Mouse (Mus musculus) gastrocnemius, adult 2 months (tissue): ENCODE measurements around the gene Acot8. TPM values are rescaled to one million over a fixed set of nuclear protein-coding genes. Genes with fewer than 3 reads are reported as not detected.
"Not testable (repeated sequence)": the region's sequence is repeated elsewhere in the genome, so short reads cannot be mapped to it uniquely, and the experiment has no call there.

ENCODE experiments used
- DNase-seq: peaks from one replicate; pipeline ENCODE4 v3.0.0; 2022
- H3K27ac ChIP-seq: fragments of 200-600 bp; 2 replicates; pipeline ENCODE4 v1.8.1; 2022; ENCODE audit warnings: mild to moderate bottlenecking
- H3K4me3 ChIP-seq: fragments of 200-600 bp; 2 replicates; pipeline ENCODE4 v1.8.1; 2022; ENCODE audit warnings: mild to moderate bottlenecking, moderate library complexity
- CTCF ChIP-seq: fragments of 200-600 bp; IDR thresholded peaks from 2 replicates; pipeline ENCODE4 v1.8.1; 2022; ENCODE audit warnings: antibody characterized with exemption, mild to moderate bottlenecking, moderate library complexity
- intact Hi-C: fragments of 180-260 bp; cut with DNase I; formaldehyde crosslinking; loops from one replicate; pipeline ENCODE4 v1.15.1; 2025
- total RNA-seq, 2 experiments: library from RNA; stranded (reverse); gene quantifications; 2 replicates each; pipeline ENCODE4 v1.2.3; 2021

Acot8 gene
- total RNA-seq, 2 experiments from 2014 or later, result 7.9 to 8.6 TPM

DNA sequence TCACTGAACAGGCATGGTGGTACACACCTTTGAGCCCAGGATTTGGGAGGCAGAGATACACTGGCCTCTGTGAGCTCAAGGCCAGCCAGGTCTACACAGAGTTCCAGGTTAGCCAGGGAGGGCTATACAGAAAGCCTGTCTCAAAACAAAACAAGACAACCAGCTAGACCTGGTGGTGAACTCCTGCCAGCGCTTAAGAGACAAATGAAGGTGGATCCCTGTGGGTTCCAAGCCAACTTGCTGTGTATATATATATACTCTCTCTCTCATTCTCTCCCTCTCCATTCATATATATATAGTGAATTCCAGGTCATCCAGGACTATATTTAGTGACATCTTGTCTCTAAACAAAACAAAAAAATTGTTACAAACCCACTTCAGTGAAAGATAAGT lies 765 bp downstream of the Acot8 start:
- TF ChIP-seq CTCF, result no peak
- peak overlapping the region; percentile 32; the same call in 1 of the 2 replicates for H3K27ac ChIP-seq
- intact Hi-C loops, result no loop called here
- no peak for DNase-seq
- H3K4me3 ChIP-seq, result peak overlapping the region; percentile 90

- DNase-seq, result no peak
- Histone ChIP-seq H3K4me3 (no peak overlapping the region), H3K27ac (peak overlapping the region; percentile 32; the same call in 1 of the 2 replicates)
- intact Hi-C loops, result no loop called here
- no peak for TF ChIP-seq CTCF
Observed at GRCm38 (mm10) chr2:164803201-164803920, 1.3 kb downstream of the Acot8 start.

- H3K4me3 ChIP-seq, result no peak overlapping the region
- no peak for TF ChIP-seq CTCF
- DNase-seq, result no peak
- H3K27ac ChIP-seq, result no peak overlapping the region
- intact Hi-C loops, result no loop called here
Observed at GRCm38 (mm10) chr2:164800252-164801004, 4.3 kb downstream of the Acot8 start.

- intact Hi-C loops, result loop anchor here (2.0 to 5.0 kb wide), 2 partner anchors 46 to 120 kb away; no protein-coding TSS in a partner anchor
- TF ChIP-seq CTCF, result peak; percentile 57
- not testable (repeated sequence) for H3K4me3 ChIP-seq, H3K27ac ChIP-seq, DNase-seq
Observed at GRCm38 (mm10) chr2:164798554-164798953, 6.1 kb downstream of the Acot8 start.

- intact Hi-C loops, result loop anchor here (5.0 kb wide), 1 partner anchor 44 kb away; no protein-coding TSS in a partner anchor
- no peak for TF ChIP-seq CTCF
- no peak overlapping the region for H3K27ac ChIP-seq
- H3K4me3 ChIP-seq, result no peak overlapping the region
- DNase-seq, result no peak
Observed at GRCm38 (mm10) chr2:164795868-164796267, 8.8 kb downstream of the Acot8 start.

DNA sequence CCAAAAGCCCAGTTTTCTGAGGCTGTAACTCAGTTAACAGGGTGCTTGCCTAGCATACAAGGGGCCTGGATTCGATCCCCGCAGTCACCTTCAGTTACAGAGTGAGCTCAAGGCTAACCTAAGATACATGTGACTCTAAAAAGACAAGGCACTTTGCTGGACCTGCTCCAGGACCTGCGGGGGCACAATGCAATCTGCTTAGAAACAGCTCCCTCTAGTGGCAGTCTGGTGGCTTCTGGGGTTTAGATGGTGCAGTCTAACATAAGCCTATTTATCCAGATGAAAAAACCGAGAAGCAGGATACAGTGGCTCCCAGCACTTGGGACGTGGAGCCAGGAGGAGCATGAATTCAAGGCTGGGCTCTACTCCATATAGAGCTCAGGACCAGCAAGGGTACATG lies 10.4 kb downstream of the Acot8 start:
- peak; percentile 96 for TF ChIP-seq CTCF
- peak overlapping the region; percentile 76 for H3K27ac ChIP-seq
- intact Hi-C loops, result no loop called here

DNA sequence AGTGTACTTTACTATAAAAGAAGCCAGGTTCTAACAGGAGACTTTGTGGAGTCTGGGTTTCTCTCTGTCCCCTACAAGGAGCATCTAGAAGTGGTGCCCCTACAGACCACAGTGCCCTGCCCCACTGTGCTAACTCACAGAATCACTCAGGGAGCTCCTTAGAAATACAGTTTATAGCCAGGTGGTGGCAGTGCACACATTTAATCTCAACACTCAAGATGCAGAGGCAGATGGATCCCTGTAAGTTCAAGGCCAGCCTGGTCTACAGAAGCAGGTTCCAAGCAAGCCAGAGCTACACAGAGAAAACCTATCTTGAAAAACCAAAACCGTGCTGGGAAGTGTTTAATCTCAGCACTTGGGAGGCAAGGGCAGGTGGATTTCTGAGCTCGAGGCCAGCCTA lies 10.9 kb downstream of the Acot8 start:
- TF ChIP-seq CTCF, result peak; percentile 18; the same call in 1 of the 2 replicates
- intact Hi-C loops, result no loop called here
- DNase-seq, result peak; percentile 27
- peak overlapping the region; percentile 30 for H3K4me3 ChIP-seq
- H3K27ac ChIP-seq, result peak overlapping the region; percentile 76

More for the DNA sequence above, 10.4 kb downstream of the Acot8 start:
- peak; percentile 91 for DNase-seq
- no peak overlapping the region for H3K4me3 ChIP-seq

DNA sequence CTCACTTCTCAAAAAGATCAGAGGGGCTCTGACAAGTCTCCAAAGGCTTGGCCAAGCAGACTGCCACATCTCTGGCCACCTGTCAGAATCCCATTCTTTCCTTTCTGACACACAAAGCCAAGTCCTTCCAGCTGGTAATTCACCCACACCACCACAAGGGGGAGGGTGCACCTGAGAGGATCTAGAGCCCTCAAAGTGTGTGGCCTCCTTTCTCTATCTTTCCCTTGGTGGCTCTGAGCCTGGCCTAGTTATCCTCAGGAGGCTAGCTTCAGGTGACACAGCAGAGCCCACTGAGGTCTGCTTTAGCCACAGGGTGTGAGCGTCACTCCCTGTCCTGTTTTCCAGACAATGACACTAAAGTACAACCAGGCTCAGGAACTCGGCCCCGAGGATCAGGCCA lies 11.4 kb downstream of the Acot8 start:
- intact Hi-C loops, result no loop called here
- peak overlapping the region; percentile 30 for H3K4me3 ChIP-seq
- peak; percentile 75 for DNase-seq
- peak overlapping the region; percentile 76 for H3K27ac ChIP-seq
- TF ChIP-seq CTCF, result peak; percentile 80

DNA sequence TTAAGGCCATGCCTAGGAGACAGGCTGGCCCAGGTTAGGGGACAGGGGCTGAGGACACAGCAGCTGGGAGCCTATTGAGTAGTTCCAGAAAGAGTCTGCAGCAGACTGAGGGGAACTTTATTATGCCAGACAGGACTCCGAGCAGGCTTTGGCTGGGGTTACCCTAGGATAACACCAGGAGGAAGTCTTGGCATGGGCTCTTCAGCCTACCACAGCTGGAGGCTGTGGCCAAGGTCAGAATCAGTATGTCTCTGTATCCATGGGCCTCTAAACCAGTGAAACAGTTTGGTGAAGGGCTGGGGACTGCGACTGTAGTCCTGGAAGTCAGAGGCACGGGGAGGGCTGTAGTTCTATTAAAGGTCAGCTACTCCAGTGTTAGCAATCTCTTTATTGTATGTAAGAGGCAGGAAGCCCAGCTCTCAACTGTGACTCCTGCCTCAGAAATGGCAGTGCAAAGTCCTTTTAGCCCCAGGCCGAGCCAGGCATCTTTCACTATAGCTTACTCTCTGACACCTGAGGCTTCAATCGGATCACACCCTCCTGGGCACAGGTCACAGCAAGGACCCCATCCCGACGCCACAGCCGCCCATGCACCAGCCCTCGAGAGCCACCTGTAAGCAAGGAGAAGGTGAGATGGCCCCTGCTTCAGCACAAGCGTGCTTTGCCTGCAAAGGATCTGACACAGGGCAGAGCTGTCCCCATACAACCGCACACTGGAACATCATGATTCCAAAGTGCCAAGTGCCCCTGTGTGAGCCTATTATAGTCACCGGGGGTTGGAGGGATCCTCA lies 12.1 kb downstream of the Acot8 start:
- no peak for DNase-seq
- no peak overlapping the region for H3K4me3 ChIP-seq
- peak overlapping the region; percentile 76 for H3K27ac ChIP-seq
- intact Hi-C loops, result no loop called here
- no peak for TF ChIP-seq CTCF

DNA sequence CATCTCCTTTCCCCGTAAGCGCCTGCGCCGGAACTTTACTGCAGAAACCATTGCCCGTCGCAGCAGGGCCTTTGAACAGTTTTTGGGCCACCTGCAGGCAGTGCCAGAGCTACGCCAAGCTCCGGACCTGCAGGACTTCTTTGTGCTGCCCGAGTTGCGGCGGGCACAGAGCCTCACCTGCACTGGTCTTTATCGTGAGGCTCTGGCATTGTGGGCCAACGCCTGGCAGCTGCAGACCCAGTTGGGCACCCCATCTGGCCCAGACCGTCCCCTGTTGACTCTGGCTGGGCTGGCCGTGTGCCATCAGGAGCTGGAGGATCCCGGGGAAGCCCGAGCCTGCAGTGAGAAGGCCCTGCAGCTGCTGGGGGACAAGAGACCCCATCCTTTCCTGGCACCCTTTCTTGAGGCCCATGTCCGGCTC lies 12.8 kb downstream of the Acot8 start:
- intact Hi-C loops, result no loop called here
- DNase-seq, result peak; percentile 39
- peak overlapping the region; percentile 76; the same call in 1 of the 2 replicates for H3K27ac ChIP-seq
- no peak for TF ChIP-seq CTCF
- H3K4me3 ChIP-seq, result no peak overlapping the region

GRCm38 (mm10) chr2:164790451-164790850 lies 14.2 kb downstream of the Acot8 start:
- no peak overlapping the region for H3K4me3 ChIP-seq
- intact Hi-C loops, result no loop called here
- H3K27ac ChIP-seq, result peak overlapping the region; percentile 59
- DNase-seq, result peak; percentile 68
- TF ChIP-seq CTCF, result no peak

DNA sequence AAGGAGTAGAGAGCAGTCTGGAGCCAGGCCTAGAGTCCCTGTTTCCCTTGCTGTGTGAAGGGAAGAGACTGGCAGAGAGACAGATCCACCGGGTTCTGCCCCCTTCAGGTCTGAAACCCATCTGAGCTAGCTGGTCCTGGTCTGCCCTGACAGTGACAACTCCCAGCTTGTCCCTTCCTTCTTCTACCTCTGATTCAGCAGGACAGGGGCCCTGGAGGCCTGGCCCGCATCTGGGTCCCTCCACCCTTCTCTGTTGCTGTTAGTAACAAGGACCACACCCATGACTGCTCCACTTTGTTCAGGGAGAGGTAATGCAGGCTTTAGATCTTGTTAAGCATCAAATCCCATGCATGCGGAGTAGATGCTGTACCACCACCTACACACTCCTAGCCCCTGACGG lies 16.3 kb downstream of the Acot8 start:
- DNase-seq, result peak; percentile 42
- no peak for TF ChIP-seq CTCF
- Histone ChIP-seq H3K4me3 (peak overlapping the region; percentile 90; the same call in 1 of the 2 replicates), H3K27ac (peak overlapping the region; percentile 55; the same call in 1 of the 2 replicates)
- intact Hi-C loops, result no loop called here

GRCm38 (mm10) chr2:164787779-164788178 lies 16.9 kb downstream of the Acot8 start:
- intact Hi-C loops, result no loop called here
- no peak for DNase-seq
- Histone ChIP-seq H3K4me3 (peak overlapping the region; percentile 90), H3K27ac (peak overlapping the region; percentile 98; the same call in 1 of the 2 replicates)
- TF ChIP-seq CTCF, result no peak
